Mouse (Mus musculus): Measurements from ENCODE around the gene Bcl2l15. TPM values are rescaled to one million over a fixed set of nuclear protein-coding genes. Genes with fewer than 3 reads are reported as not detected.

The Bcl2l15 gene
- total and polyA plus RNA-seq, 3 experiments = 0.11 TPM; not detected in 2

GRCm38 (mm10) chr3:103858881-103859801 lies 26.7 kb downstream of the Bcl2l15 start, which contains the start of gene Ptpn22:
Gene Ptpn22 (plus strand): TSS chr3:103859795.
- peak; percentile 66 for DNase-seq (ENCODE audit: low read depth, low spot score)
- Histone ChIP-seq H3K36me3 (ENCODE audit: control insufficient read depth in 1 of 2, insufficient read depth in 2 of 2, low read length in 2 of 2) (peaks cover 0 to 5% of the 10 kb centered on the region in 2 experiments; a peak in 2 of 4 replicates), H3K9ac (ENCODE audit: control insufficient read depth, low read depth, low read length, poor library complexity, severe bottlenecking) (peak within 1 kb of the TSS; percentile 33), H3K4me1 (ENCODE audit: control insufficient read depth in 1 of 2, insufficient read depth in 2 of 2, low read length in 2 of 2) (peaks cover 1 to 10% of the 10 kb centered on the region in 2 experiments; a peak in 2 of 4 replicates), H3K27me3 (ENCODE audit: control insufficient read depth in 1 of 2, insufficient read depth in 2 of 2, low read length in 2 of 2) (no peaks in the 10 kb centered on the region; a peak in 1 of 4 replicates), H3K27ac (ENCODE audit: control insufficient read depth, low read depth, low read length) (peak within 1 kb of the TSS; percentile 45), H3K4me3 (ENCODE audit: control insufficient read depth in 1 of 2, insufficient read depth in 1 of 2, low read depth in 2 of 2, low read length in 2 of 2) (peak within 1 kb of the TSS; percentile 48 to 66), H3K9me3 (replicated peaks; ENCODE audit: insufficient read depth, low read length) (no peaks in the 10 kb centered on the region), H3K79me2 (ENCODE audit: control insufficient read depth, insufficient read depth, low read length, poor library complexity) (no peaks in the 10 kb centered on the region)
- no peak for TF ChIP-seq MYC (IDR thresholded peaks at IDR 0.05; ENCODE audit: low read depth, low read length)
- TF ChIP-seq ZNF384 (IDR thresholded peaks at IDR 0.05; ENCODE audit: low read depth, low read length) = peak; percentile 89
- TF ChIP-seq GATA1 (IDR thresholded peaks at IDR 0.05; ENCODE audit: low read depth, low read length) = peak; percentile 1; the same call in 1 of the 2 replicates

GRCm38 (mm10) chr3:103859851-103860391 lies 27.5 kb downstream of the Bcl2l15 start:
- Histone ChIP-seq H3K27ac (ENCODE audit: control insufficient read depth, low read depth, low read length) (no peak overlapping the region), H3K36me3 (ENCODE audit: control insufficient read depth in 1 of 2, insufficient read depth in 2 of 2, low read length in 2 of 2) (peaks cover 0 to 5% of the 10 kb centered on the region in 2 experiments; a peak in 2 of 4 replicates), H3K27me3 (ENCODE audit: control insufficient read depth in 1 of 2, insufficient read depth in 2 of 2, low read length in 2 of 2) (no peaks in the 10 kb centered on the region; a peak in 2 of 4 replicates), H3K4me1 (ENCODE audit: control insufficient read depth in 1 of 2, insufficient read depth in 2 of 2, low read length in 2 of 2) (peaks cover 1 to 10% of the 10 kb centered on the region in 2 experiments; a peak in 2 of 4 replicates), H3K9ac (ENCODE audit: control insufficient read depth, low read depth, low read length, poor library complexity, severe bottlenecking) (peak overlapping the region; percentile 33; the same call in 1 of the 2 replicates), H3K4me3 (ENCODE audit: control insufficient read depth in 1 of 2, insufficient read depth in 1 of 2, low read depth in 2 of 2, low read length in 2 of 2) (peak overlapping the region; percentile 48 to 66), H3K79me2 (ENCODE audit: control insufficient read depth, insufficient read depth, low read length, poor library complexity) (no peaks in the 10 kb centered on the region), H3K9me3 (replicated peaks; ENCODE audit: insufficient read depth, low read length) (no peaks in the 10 kb centered on the region)
- TF ChIP-seq ZNF384 (IDR thresholded peaks at IDR 0.05; ENCODE audit: low read depth, low read length) (no peak), NELFE (IDR thresholded peaks at IDR 0.05; ENCODE audit: low read depth, low read length) (no peak), EP300 (IDR thresholded peaks at IDR 0.05; ENCODE audit: low read depth in 1 of 2, low read length in 2 of 2) (peak in 1 of 2 experiments; percentile 30; a peak in 1 of 4 replicates), CHD2 (IDR thresholded peaks at IDR 0.05; ENCODE audit: low read length) (no peak), CTCF (IDR thresholded peaks at IDR 0.05 in 2 of 3, conservative IDR thresholded peaks at IDR 0.05 in 1 of 3; ENCODE audit: control insufficient read depth in 1 of 3, insufficient read depth in 1 of 3, low read depth in 2 of 3, low read length in 3 of 3, poor library complexity in 1 of 3, severe bottlenecking in 1 of 3) (no peak), HCFC1 (IDR thresholded peaks at IDR 0.05; ENCODE audit: low read depth, low read length) (0 out of 2 replicates have a peak, but pooled peaks have one; percentile 31), TCF12 (IDR thresholded peaks at IDR 0.05; ENCODE audit: low read depth, low read length) (no peak), SIN3A (IDR thresholded peaks at IDR 0.05; ENCODE audit: low read length) (no peak), USF1 (IDR thresholded peaks at IDR 0.05; ENCODE audit: low read depth, low read length) (no peak)
- peak; percentile 68 for DNase-seq (ENCODE audit: low read depth, low spot score)
